Mouse (Mus musculus): ENCODE measurements around the gene Casc1.

GRCm38 (mm10) chr6:145234391-145234790 lies 23.6 kb upstream of the Casc1 start:
- no peak for TF ChIP-seq POLR2A (IDR thresholded peaks at IDR 0.05; ENCODE audit: extremely low read depth, insufficient read depth, low read length)
- TF ChIP-seq CTCF (IDR thresholded peaks at IDR 0.05; ENCODE audit: extremely low read depth, insufficient read depth, low read length): no peak

Data from cortical plate, adult 2 months (tissue).